Mouse (Mus musculus) megakaryocyte-erythroid progenitor cell, adult 5-6 weeks (primary cell): ENCODE results near the gene Ampd2. TPM values are rescaled to one million over a fixed set of nuclear protein-coding genes. Genes with fewer than 3 reads are reported as not detected.

Source experiments
- ATAC-seq: replicated peaks from 2 replicates; pipeline ENCODE4 v1.8.0; 2016; ENCODE audit warnings: mild to moderate bottlenecking, inconsistent platforms; ENCODE audit not compliant: severe bottlenecking, poor library complexity, low FRiP score, low TSS enrichment
- total RNA-seq, 2 experiments: library from RNA; stranded (forward) in 1 of 2; stranded (reverse) in 1 of 2; fragments of 200-1000, 215-1000 nt in 1 of 2; fragments of >200 nt in 1 of 2; fragmentation: Nextera tagmentation in 1 of 2; gene quantifications; 2 replicates each; pipeline ENCODE4 v1.2.3; 2014 to 2017

The Ampd2 gene
- total RNA-seq, 2 experiments from 2014 or later = 41.6 to 56.9 TPM

DNA sequence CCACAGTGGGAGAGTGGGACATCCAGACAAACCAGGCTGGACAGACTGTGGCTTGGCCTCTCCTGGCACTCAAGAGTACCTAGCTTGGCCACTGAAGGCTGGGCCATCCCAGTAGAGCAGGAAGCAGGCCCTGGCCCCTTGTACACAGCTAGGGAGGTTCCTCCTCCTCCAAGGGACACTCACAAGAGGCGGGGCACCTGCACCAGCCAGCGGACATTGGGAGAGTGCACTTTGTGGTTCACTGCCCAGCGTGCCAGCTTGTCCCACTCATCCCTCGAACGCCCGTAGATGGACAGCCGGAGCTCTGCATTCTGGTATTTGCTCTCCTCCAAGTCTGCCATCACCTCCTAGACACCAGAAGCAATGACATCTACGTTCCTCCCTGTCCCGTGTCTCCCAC is 9.6 kb downstream of the Ampd2 start:
- ATAC-seq = no peak

DNA sequence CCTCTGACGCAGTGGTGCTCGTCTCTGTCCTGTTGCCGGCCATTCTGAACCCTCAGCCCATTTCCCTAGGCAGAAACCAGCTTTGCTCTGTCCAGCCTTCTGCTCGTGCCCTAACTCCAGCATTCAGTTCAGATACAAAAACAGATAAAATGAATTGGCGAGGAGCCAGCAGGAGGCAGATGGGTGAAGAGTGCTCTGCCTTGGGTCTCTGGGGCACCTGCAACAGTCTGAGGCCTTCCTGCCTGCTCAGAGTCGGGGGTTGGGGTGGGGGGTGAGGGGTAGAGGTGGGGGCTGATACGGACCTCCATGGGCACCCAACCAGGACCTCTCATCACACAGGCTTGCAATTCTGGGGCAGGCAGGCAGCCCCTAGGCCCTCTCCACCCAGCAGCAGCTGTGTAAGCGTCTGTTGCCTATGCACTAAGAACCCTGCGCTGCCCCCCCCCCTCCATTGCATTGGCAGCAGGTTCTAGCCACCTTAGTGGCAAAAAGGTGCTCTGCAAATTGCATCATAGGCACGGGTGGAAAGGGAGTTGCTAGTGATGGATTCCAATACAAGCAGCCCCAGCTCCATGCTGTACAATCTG is 13.4 kb downstream of the Ampd2 start:
- ATAC-seq = peak; percentile 32; the same call in 1 of the 2 replicates

DNA sequence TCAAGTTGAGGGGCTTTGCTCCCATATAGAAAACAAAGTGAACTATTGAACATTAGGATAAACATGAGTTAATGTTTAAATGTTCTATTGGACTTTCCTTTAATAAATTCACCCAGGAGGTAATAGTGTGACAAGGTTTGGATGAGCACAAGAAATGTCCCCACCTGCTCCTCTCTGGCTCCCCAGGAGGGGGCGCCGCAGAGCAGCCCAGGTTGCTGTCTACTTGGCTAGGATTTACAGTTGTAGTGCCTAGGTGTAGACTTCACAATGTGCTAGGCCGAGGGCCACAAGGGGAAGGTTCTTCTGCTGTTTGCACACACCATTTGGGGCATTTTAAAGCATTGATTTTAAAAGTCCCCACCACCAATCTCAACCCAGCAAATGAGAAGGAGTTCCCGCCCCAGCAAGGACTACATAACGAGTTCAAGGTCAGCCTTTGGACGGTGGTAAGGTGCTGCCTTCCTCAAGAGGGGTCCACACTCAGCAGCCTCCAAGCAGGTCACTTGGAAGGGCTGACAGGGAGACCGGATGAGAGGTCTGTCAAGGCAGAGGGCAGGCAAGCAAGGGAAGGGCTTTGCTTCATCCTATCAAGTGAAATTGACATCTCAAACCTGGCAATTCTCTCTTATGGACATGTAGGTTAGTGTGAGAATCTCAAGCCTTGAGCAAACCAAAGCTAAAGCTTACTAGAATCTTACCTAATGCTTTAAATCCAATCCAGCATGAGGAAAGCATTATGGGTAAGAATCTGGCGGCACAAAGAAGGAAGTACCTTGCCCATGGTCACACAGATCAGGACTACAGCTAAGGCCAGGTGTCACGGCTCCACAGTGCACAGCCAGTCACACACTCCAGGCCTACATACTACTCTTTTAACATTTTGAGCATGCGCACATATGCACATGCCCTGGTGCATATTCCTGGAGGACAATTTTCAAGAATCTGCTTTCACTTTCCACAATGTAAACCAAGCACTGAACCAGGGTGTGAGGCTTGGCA is 15.9 kb downstream of the Ampd2 start:
- ATAC-seq = peak; percentile 78

DNA sequence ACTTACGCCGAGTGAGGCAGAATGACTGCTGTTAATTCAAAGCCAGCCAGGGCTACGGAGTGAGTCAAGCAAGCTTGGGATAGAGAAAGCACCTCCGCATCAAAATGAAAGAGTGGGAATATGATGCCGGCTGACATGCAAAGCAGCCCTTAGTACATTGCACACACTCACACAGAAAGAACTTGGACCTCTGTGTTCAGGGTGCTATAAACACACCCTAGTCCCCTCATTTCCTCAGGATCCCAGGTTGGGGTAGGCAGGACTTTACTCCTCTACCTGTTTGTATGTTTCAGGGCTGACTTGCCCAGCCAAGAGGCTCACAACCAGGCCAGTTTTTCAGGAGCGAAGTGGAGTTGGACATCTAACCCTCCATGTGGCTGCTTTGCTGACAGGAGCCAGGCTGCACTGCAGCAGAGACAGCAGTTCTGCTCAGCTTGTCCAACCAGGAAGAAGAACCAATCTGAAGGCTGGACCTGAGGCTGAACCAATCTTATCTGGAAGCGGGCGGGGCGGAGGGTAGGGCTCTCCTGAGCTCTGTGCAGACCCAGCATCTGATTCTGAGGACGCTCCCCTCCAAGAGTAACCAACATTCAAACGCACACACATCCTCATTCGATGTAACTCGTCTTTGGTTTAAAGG is 17.1 kb downstream of the Ampd2 start:
- ATAC-seq = peak; percentile 68

DNA sequence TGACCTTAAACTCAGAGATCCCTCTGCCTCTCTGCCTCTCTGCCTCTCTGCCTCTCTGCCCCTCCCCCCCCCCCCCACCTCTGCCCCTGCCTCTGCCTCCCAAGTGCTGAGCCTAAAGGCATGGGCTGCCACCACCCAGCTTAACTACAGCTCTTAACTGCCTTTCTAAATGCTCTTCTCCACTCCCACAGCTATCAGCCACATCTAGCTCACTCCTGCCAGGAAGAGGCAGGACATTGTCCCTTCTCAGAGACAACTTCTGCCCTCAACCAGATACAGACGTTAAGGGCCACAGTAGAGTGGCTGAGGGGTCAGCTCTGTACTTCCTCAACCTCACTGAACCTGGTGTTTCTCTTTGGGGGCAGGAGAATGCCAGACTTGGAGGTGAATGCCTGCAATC is 17.6 kb downstream of the Ampd2 start:
- ATAC-seq = no peak

DNA sequence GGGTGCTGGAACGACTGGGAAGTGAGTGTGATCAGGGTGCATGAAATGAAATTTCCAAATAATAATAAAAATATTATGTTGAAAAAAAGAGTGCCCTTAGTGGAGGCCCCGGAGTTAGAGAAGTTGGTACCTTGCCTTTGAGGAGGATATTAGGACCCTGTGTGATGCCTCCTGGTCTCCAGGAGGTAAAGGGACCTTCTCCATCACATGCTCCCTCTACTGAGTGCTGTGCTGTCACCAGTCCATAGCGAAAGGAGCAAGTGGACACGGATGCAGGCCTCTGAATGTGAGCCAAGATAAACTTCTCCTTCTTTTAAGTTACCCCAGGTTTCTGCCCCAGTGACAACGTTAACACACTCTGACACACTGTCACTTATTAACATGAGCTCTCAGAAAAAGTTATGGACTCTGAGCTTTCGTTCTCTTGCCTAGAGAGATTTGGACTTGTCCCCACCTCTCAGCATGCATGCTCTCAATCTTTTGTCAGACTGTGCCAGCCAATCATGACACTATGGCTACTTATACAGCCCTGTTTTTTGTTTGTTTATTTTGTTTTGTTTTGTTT is 19.0 kb downstream of the Ampd2 start:
- no peak for ATAC-seq

DNA sequence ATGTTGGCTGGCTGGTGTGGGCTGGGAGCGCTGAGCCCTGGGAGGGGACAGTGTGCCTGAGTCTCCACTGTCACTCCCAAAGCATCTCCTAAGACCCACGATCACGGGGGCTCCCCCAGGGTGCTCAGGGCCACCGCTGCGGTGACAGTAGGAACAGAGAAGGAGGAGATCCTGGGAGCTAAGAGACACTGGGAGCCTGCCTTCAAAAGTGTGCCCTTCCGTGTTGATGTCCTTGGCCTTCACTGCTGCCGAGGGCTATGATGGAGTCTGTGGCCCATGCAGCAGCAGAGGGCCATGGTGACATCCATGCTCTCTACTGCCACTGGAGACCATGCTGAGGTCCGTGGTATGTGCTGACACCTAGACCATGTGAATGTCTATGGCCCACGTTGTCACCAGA is 20.9 kb downstream of the Ampd2 start:
- ATAC-seq = no peak

DNA sequence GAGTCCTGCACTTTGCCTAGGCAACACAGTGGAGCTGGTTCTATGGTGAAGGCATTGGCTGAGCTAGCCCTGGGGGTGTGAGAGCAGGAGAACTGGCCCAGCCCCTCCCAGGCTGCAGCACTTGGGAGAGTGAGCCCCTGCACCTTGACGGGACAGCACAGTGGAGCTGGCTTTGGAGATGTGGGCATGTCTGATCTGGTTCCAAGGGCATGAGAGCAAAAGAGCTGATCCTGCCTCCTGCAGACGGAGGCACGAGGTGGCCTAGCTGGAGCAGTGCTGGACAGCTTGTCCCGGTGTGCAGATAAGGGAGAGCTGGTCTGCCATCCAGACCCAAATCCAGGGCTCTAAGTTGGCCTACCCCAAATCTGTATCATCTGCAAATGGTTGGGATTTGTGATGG is 21.8 kb downstream of the Ampd2 start:
- ATAC-seq = no peak

DNA sequence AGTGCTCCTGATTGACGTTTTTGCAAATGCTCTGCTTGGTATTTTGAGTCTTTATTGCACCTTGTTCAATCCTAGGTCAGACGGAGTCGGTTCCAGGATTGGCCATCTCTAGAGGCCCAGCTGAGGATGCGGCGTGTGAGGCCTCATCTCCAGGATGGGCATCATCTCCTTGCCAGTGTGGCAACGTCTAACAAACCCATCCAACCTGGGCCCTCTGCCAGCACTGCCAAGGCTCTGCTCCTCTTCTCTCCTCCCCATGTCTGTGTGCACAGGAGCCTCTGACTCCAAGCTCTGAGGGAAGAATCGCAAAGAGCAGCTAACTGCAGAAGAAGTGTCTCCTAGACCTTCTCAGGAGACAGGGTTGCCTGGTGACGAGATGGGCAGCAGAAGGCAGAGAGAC is 23.8 kb downstream of the Ampd2 start:
- no peak for ATAC-seq

DNA sequence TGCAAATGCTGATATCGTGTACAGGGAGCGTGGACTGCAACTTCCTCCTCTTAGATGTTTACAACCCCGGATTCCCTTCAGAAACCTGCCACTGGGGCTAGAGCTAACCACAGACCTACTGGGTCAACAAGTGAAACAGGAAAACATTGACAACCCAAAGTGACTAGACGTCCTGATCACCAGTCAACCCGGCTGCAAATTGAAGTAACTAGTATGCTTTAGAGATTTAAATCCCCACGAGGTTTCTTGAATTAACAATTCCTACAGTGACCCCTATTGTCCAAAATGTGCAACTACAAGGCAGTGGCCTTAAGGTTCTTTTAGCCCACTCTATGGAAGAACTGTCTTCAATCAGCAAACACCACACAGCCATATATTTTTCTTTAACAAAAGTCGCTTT is 25.0 kb downstream of the Ampd2 start:
- peak; percentile 73 for ATAC-seq

DNA sequence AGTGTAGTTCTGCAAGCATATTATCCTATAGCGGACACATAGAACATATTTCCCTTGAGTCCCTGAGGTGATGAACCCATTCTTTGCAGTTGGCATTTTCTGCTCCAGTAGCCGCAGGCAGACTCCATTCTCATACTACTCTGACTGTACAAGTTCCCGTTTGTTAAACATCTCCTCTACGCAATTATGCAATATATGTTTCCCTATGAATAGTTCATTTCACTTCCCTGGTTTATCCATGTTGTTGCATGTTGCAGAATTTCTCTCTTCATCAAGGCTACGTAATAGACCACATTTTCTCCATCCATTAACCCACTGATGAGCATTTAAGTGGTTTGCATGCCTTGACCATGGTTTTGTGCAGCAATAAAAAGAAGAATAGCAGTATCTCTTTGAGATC is 36.0 kb downstream of the Ampd2 start:
- ATAC-seq = no peak

DNA sequence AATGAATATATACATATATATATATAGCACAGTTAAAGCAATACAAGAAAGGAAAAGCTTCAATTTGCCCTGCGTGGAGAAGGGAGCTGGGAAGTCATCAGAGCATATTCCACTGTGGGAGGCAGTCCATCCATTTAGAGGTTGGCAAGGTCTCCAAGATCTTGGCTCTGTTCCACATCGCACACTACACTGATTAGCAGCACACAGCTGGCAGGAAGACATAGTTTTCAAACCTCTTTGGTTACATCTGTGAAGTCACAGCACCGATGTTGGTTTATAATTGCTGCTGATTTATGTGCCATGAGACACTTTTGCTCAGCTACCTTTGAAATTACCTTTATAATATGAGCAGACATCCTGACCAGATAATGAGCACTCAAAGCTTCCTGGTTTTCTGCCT is 38.1 kb downstream of the Ampd2 start:
- ATAC-seq = no peak

DNA sequence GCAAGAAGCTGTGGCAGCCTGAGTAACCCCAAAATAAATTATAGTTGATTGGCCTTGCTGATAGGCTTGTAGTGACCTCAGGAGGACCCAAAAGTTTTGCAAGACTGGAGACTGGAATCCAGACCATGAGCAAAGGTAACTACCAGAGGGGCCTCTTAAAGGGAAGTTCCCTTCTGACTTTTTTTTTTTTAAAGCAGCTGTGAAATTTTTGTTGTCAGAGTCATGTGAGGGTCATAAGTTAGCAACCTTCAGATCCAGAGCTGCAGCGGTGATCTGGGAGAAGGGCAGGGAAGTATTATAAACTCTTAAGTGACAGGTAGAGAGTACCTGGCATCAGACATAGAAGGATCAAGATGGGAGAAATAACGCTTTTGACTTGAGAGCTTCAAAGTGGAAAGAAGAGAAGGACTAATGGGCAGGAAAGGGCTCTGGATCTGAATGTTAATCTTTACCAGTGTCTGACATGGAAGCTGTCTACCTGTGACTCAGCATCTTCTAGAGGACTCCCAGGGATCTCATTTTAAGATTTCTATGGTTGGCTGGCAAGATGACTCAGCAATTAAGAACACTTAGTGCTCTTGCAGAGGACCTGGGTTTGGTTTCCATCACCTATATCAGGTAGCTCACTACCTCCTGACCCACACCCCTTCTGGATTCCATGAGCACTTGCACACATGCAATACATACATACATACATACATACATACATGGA is 39.4 kb downstream of the Ampd2 start:
- ATAC-seq = no peak

DNA sequence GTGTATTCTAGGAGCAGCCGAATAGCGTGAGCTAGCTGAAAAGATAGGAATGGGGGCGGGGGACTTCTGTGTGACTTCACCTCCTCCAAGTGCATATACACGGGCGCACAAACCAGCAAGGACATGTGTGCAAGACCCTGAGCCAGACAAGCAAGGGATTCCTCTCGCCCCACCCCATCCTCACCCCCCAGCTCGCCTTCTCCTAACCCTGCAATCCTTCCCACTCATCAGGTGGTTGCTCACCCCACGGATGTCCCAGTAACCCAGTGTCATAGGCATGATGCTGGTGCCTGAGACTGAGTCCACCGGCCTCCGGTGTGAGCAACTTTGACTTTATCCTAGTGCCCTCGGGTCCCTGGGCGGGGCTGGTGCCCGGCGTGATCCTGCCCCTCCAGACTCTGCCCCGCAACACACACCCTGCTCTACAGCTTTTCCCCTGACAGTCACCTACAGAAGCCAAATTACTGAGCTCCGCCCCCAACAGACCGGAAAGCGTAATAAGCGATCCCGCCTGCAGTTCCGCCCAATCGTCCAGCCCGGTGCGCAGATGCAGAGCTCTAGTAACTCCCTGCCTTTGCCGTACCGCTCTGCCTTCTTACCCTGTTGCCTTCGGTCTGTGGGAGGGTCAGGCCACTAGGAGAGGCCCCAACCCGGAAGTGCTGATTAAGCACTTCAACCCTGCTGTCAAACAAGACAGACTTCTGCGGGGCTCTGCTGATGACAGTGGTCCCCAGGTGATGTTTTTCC is 41.9 kb downstream of the Ampd2 start, which contains the start of gene Gstm4:
Gene Gstm4, minus strand, starts transcription at position 501 of the 747 bp plus-strand sequence.
- peak; percentile 98 for ATAC-seq

DNA sequence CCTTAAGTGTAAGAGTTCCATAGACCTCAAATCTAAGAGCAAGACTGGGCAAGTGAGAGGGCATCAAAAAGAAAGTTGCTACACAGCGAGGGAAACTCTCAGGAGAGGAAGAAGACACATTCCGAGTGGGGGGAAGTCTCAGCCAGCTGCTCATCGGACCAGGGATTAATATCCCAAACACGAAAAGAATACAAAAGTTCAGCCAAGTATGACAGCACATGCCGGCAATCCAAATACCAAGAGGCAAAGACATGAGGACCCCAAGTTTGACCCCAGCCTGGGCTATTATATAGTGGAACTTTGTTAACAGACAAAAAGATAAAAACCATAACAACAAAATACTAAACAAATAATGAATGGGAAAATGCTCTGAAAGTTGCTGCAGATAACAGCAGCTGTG is 53.3 kb downstream of the Ampd2 start:
- ATAC-seq = no peak

DNA sequence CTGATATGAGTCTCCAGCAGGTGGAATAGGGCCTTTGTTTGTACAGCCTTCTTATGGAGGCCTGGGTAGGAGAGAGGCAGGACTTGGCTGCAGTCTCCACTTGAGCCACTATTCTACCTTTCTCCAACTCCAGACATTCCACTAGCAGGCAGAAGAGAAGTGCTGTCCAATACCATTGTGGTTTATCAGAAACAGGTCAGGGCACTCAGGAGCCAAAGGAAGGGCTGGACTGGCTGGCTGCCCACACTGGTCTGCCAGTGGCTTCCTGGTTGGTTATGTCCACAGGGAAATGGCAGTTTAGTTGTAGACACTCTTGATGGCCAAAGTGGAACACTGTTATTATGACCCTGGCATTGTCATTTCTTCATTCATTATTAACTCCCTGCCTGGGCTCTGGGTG is 54.3 kb downstream of the Ampd2 start:
- no peak for ATAC-seq

DNA sequence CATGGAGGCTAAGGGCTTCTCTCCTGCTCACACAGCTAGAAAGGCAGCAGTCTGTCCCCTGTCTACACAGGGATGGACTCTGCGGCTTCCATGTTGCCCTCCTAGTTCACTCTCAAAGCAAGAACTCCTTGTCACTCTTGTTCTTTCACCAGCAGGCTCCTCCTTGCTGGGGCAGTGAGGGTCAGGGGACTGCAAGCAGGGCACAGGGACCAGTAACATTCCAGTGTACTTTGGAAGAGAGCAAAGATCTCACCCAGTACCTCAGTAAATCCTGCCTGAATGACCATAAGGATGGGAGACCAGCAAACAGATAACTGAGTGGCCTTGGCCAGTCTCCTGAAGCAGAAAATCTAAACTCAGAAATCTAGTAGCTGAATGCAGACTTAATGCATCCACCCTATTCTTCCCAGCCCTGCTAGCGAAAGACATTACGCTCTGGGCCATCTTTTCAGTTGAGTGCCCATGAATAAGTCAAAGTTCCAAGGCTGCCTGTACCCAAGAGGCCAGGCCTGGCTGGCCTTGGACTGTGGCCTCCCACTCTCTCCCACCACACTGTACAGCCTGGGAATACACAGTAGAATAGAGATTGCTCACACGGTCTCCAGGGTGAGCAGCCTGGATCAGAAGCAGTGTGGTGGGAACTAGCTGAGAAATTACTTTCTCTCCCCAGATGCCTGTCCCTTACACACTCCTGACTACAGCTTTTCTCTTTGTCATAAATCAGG is 57.6 kb downstream of the Ampd2 start:
- ATAC-seq = no peak

DNA sequence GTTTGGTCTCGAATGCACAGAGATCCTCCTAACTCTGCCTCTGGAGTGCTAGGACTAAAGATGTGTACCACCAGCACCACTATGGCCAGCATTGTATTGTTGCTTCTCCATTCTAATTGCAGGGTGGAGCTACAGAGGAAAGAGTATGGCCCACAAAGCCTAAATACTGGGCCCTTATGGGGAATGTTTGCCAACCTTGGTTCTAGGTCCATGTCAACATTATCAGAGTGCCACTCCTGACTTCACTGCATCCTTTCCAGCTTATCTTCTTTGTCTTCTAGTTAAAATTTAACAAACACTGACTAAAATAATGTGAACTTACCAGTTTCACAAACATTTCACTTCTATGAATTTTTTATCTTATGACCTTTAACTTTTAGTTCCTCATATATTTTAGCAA is 59.9 kb downstream of the Ampd2 start:
- no peak for ATAC-seq
